Mouse (Mus musculus) embryonic facial prominence, embryonic 15.5 days (tissue): ENCODE measurements around the gene Cd86. TPM values are rescaled to one million over a fixed set of nuclear protein-coding genes. Genes with fewer than 3 reads are reported as not detected.

ENCODE experiments used
- ATAC-seq: fragments of 200-750 bp; cut with Nextera tagmentation; 2 replicates; pipeline ENCODE4 v1.8.0; 2017; ENCODE audit warnings: low read depth, moderate TSS enrichment; ENCODE audit not compliant: insufficient number of reproducible peaks, low FRiP score, low TSS enrichment
- H3K27ac ChIP-seq: fragments of 300-500 bp; sonication (generic); replicated peaks from 2 replicates; pipeline ENCODE4 v1.5.1; 2015; ENCODE audit warnings: mild to moderate bottlenecking, inconsistent platforms
- H3K27me3 ChIP-seq: fragments of 300-500 bp; sonication (generic); 2 replicates; pipeline ENCODE4 v1.6.1; 2015; ENCODE audit warnings: inconsistent platforms
- H3K36me3 ChIP-seq: fragments of 300-500 bp; sonication (generic); 2 replicates; pipeline ENCODE4 v1.6.1; 2015; ENCODE audit warnings: mild to moderate bottlenecking, inconsistent platforms
- H3K4me1 ChIP-seq: fragments of 300-500 bp; sonication (generic); 2 replicates; pipeline ENCODE4 v1.6.1; 2015; ENCODE audit warnings: inconsistent platforms
- H3K4me2 ChIP-seq: fragments of 300-500 bp; sonication (generic); replicated peaks from 2 replicates; pipeline ENCODE4 v1.6.1; 2015; ENCODE audit warnings: mild to moderate bottlenecking, inconsistent platforms
- H3K4me3 ChIP-seq: fragments of 300-500 bp; sonication (generic); replicated peaks from 2 replicates; pipeline ENCODE4 v1.5.1; 2015; ENCODE audit warnings: mild to moderate bottlenecking, inconsistent platforms
- H3K9ac ChIP-seq: fragments of 300-500 bp; sonication (generic); 2 replicates; pipeline ENCODE4 v1.6.1; 2015; ENCODE audit warnings: inconsistent platforms
- H3K9me3 ChIP-seq: fragments of 300-500 bp; sonication (generic); replicated peaks from 2 replicates; pipeline ENCODE4 v1.6.1; 2016; ENCODE audit warnings: inconsistent platforms
- WGBS: fragments of 180-500 bp; shearing (Covaris S2); methylation state at CpG from one replicate; pipeline ENCODE4 v1.1.7; 2015; 5-methylcytosine and 5-hydroxymethylcytosine counted together
- polyA plus RNA-seq: library from polyadenylated mRNA; unstranded; fragments of >200 nt; fragmentation: Nextera tagmentation; extraction: Ambion mirVana; gene quantifications from 2 replicates; pipeline ENCODE4 v1.2.1, GENCODE M21; 2015

Cd86 gene
- polyA plus RNA-seq, 1 experiment from 2014 or later, result 3.3 TPM

DNA sequence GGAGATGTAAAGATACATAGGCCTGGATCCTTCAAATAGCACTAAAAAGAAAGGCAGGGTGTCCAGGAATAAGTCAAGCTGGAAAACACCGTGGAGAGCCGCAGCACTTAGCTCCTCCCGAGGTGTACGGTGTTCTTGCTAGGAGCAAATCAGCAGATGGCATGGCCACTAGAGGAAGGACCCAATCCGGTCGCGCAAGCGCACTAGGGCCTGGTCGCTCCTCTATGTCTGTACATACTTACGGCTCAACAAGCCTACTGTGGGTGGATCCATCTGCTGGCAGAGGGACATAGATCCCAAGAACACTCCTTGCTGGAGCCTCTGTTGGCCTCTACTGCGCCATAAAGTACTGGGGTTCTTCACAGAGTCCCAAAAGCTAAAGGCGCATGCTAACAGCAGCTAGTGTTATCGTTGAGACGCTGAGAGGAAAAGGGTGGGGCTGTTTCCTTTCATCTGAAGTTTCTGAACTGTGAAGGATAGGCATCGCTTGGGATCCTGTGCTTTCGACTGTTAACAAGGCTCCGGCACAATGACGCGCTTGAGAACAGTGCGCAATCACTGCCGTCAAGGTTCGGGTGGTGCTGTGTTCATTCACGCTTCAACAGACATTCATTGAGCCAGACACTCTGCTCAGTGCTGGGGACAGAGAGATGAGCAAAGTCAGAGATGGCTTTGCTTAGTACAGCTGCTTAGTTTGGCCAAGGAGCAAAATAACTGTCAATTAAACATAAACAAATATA lies 30.7 kb downstream of the Cd86 start:
- Histone ChIP-seq H3K4me2 (no peak overlapping the region), H3K36me3 (no peaks in the 10 kb centered on the region), H3K4me1 (no peaks in the 10 kb centered on the region), H3K27ac (no peak overlapping the region), H3K9ac (no peak overlapping the region), H3K27me3 (no peaks in the 10 kb centered on the region), H3K9me3 (no peaks in the 10 kb centered on the region), H3K4me3 (no peak overlapping the region)
- no peak for ATAC-seq
- 93% methylated on average over 23 of the region's 23 CpGs for WGBS

DNA sequence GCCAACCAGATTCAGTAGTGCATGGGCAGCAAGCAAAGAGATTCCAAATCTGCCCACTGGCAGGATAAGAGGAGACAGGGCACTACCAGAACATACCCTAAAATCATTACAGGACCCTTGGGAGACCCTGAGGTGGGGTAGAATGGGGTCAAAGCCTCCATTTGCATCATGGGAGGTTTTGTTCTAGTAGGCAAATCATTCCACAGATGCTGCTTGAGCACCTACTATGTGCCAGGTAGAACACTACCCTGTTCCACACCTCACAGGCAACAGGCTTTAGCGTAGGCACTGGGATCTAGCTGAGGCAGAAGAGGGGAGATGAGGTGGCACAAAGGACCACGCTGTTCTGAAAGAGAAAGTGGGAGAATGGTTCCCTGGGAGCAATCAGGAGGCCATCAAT lies 31.5 kb downstream of the Cd86 start:
- H3K9ac ChIP-seq, result no peak overlapping the region
- 83% methylated on average over 2 of the region's 2 CpGs for WGBS
- H3K4me3 ChIP-seq, result no peak overlapping the region
- ATAC-seq, result no peak
- no peaks in the 10 kb centered on the region for H3K27me3 ChIP-seq
- H3K27ac ChIP-seq, result no peak overlapping the region
- H3K9me3 ChIP-seq, result no peaks in the 10 kb centered on the region
- H3K36me3 ChIP-seq, result no peaks in the 10 kb centered on the region
- H3K4me2 ChIP-seq, result no peak overlapping the region
- H3K4me1 ChIP-seq, result no peaks in the 10 kb centered on the region

GRCm38 (mm10) chr16:36632229-36632628 lies 33.7 kb downstream of the Cd86 start:
- Histone ChIP-seq H3K4me3 (no peak overlapping the region), H3K27ac (no peak overlapping the region), H3K27me3 (no peaks in the 10 kb centered on the region), H3K9me3 (no peaks in the 10 kb centered on the region), H3K9ac (no peak overlapping the region), H3K4me2 (no peak overlapping the region), H3K4me1 (no peaks in the 10 kb centered on the region), H3K36me3 (no peaks in the 10 kb centered on the region)
- no peak for ATAC-seq
- 81% methylated on average over 8 of the region's 8 CpGs for WGBS

GRCm38 (mm10) chr16:36631607-36632006 lies 34.3 kb downstream of the Cd86 start:
- no peak overlapping the region for H3K9ac ChIP-seq
- no peaks in the 10 kb centered on the region for H3K4me1 ChIP-seq
- H3K4me3 ChIP-seq, result no peak overlapping the region
- ATAC-seq, result no peak
- no peak overlapping the region for H3K4me2 ChIP-seq
- no peaks in the 10 kb centered on the region for H3K9me3 ChIP-seq
- no peaks in the 10 kb centered on the region for H3K27me3 ChIP-seq
- no peaks in the 10 kb centered on the region for H3K36me3 ChIP-seq
- WGBS, result 81% methylated on average over 5 of the region's 5 CpGs
- H3K27ac ChIP-seq, result no peak overlapping the region

DNA sequence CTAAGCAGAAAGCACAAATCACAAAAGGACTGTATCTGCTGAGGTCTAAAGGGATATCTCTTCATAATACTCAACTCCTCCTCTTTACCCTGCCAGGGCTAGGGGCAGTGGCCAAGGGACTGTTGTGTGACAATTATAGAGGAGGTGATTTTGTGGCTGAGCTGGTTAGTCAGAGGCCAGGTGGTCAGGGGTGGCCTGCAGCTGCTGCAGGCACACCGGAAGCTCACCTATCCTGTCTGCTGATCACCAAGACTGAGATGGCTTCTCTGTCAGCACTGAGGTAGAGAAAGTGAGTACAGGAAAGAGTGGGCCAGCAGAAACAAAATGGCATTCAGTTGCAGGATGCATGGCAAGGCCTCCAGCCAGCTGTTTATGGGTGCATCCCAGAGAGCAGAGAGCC lies 38.1 kb downstream of the Cd86 start:
- Histone ChIP-seq H3K36me3 (no peaks in the 10 kb centered on the region), H3K4me1 (no peaks in the 10 kb centered on the region), H3K27ac (no peak overlapping the region), H3K4me2 (no peak overlapping the region), H3K4me3 (no peak overlapping the region), H3K9ac (no peak overlapping the region), H3K27me3 (no peaks in the 10 kb centered on the region), H3K9me3 (no peaks in the 10 kb centered on the region)
- ATAC-seq, result no peak
- WGBS, result 72% methylated on average over 1 of the region's 1 CpGs

GRCm38 (mm10) chr16:36626567-36627197 lies 39.2 kb downstream of the Cd86 start:
- Histone ChIP-seq H3K27me3 (no peaks in the 10 kb centered on the region), H3K27ac (no peak overlapping the region), H3K4me3 (no peak overlapping the region), H3K9me3 (no peaks in the 10 kb centered on the region), H3K4me2 (no peak overlapping the region), H3K4me1 (no peaks in the 10 kb centered on the region), H3K9ac (no peak overlapping the region), H3K36me3 (no peaks in the 10 kb centered on the region)
- 79% methylated on average over 5 of the region's 5 CpGs for WGBS
- no peak for ATAC-seq

DNA sequence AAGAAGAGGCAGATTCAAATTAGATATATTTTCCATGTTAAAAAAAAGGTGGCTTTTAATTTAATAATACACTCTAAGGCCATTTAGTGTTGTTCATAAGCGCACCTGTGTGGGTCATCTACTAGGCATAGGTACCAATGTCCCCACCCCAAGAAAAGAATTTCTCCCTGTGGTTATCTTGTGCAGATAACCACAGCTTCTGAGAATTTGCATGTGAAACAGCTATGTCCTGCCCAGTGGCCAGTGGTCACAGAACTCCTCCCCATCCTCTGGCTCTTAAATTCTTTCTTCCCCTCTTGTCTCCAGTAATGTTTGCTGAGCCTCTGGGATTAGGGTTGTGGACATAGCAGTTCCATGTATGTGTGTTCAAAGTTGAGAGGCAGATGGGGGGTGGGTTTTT lies 40.0 kb downstream of the Cd86 start:
- no peak overlapping the region for H3K4me2 ChIP-seq
- ATAC-seq, result no peak

DNA sequence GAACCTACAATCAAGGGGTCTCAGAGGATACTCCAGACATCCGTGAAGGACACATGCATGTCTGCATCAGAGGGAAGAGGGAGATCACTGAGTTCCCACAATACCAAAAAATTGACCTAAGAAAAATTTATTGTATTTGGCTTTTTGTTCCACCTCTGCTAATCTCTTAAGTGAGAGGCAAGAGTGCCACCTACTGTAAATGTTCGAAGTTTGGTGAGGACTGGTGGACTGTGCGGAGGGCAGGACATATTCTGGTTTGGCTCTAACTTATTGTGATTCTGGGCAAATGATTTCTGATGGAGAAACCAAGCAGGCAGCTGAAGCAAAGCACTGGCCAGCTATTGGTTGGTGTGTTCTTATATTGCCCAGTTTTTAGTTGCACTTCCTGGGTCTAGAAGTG lies 43.6 kb downstream of the Cd86 start:
- Histone ChIP-seq H3K27ac (no peak overlapping the region), H3K4me3 (no peak overlapping the region), H3K4me1 (no peaks in the 10 kb centered on the region), H3K4me2 (no peak overlapping the region), H3K27me3 (no peaks in the 10 kb centered on the region), H3K9ac (no peak overlapping the region), H3K36me3 (no peaks in the 10 kb centered on the region), H3K9me3 (no peaks in the 10 kb centered on the region)
- 74% methylated on average over 3 of the region's 3 CpGs for WGBS
- ATAC-seq, result no peak

More for the DNA sequence above, 40.0 kb downstream of the Cd86 start:
- no peak overlapping the region for H3K4me3 ChIP-seq
- H3K36me3 ChIP-seq, result no peaks in the 10 kb centered on the region
- WGBS, result 93% methylated on average over 1 of the region's 1 CpGs
- no peak overlapping the region for H3K9ac ChIP-seq
- H3K9me3 ChIP-seq, result no peaks in the 10 kb centered on the region
- H3K4me1 ChIP-seq, result no peaks in the 10 kb centered on the region
- no peaks in the 10 kb centered on the region for H3K27me3 ChIP-seq
- no peak overlapping the region for H3K27ac ChIP-seq

DNA sequence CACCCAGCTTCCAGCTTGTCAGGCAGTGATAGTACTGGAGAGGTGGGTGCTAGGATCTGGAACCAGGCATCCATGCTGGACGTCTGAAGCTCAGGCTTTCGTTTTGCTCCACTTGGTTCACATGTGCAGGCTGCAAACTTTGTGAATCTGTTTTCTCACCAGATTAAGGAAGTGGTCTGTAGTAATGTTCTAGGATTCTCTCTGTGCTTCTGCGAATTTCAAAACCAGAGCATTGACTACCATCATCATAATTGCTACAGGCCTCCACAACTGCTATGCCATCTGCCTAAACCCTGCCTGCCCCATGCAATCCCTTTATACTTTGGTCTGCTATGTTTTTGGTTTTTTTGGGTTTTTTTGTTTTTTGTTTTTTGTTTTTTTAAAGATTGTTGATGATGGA lies 44.8 kb downstream of the Cd86 start:
- no peaks in the 10 kb centered on the region for H3K9me3 ChIP-seq
- no peak overlapping the region for H3K4me2 ChIP-seq
- H3K36me3 ChIP-seq, result no peaks in the 10 kb centered on the region
- H3K4me1 ChIP-seq, result no peaks in the 10 kb centered on the region
- no peak overlapping the region for H3K27ac ChIP-seq
- H3K4me3 ChIP-seq, result no peak overlapping the region
- H3K9ac ChIP-seq, result no peak overlapping the region
- 82% methylated on average over 3 of the region's 3 CpGs for WGBS
- no peaks in the 10 kb centered on the region for H3K27me3 ChIP-seq
- ATAC-seq, result no peak

DNA sequence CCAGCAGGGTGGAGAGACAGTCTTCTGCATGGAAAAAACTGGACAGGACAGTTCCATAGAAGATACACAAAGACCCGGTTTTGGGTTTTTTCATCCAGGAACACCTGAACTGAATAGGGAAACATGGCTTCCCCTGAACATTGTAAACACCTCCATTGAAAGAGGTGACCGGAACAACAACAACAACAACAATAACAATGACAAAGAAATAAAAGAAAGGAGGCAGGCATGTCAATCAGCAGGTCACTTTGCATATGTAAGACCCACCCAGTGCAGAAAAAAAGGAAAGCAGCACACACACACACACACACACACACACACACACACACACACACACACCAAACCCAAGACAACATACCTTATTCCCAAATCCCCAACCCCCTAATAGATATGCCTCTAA lies 52.2 kb downstream of the Cd86 start:
- no peak for ATAC-seq
- H3K27ac ChIP-seq, result no peak overlapping the region
- no peaks in the 10 kb centered on the region for H3K27me3 ChIP-seq
- no peak overlapping the region for H3K9ac ChIP-seq
- no peak overlapping the region for H3K4me2 ChIP-seq
- no peaks in the 10 kb centered on the region for H3K36me3 ChIP-seq
- H3K4me3 ChIP-seq, result no peak overlapping the region
- 83% methylated on average over 2 of the region's 2 CpGs for WGBS
- H3K9me3 ChIP-seq, result no peaks in the 10 kb centered on the region
- H3K4me1 ChIP-seq, result no peaks in the 10 kb centered on the region

GRCm38 (mm10) chr16:36602632-36603031 lies 63.2 kb downstream of the Cd86 start:
- no peak overlapping the region for H3K4me2 ChIP-seq
- WGBS, result 80% methylated on average over 3 of the region's 3 CpGs
- no peaks in the 10 kb centered on the region for H3K36me3 ChIP-seq
- no peak overlapping the region for H3K27ac ChIP-seq
- no peaks in the 10 kb centered on the region for H3K27me3 ChIP-seq
- no peaks in the 10 kb centered on the region for H3K4me1 ChIP-seq
- no peak overlapping the region for H3K9ac ChIP-seq
- no peaks in the 10 kb centered on the region for H3K9me3 ChIP-seq
- ATAC-seq, result no peak
- H3K4me3 ChIP-seq, result no peak overlapping the region

DNA sequence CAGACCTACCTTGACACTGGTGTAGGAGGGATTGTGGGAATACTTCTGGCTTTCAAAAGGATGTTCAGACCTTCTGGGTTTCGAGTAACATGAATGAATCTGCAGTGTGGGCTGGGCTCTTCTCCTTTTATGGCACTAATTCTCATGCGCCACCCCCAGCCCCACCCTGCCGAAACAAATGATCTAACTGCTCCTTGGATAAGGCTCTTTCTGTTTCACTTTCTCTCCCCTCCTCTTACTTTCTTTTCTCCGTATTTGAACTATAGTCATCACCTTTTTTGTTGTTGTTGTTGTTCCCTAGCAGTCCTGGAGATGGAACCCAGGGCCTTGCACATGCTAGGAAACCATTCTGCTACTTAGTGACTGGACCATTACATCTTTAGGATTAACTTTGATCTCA lies 67.6 kb downstream of the Cd86 start:
- Histone ChIP-seq H3K4me1 (no peaks in the 10 kb centered on the region), H3K9me3 (no peaks in the 10 kb centered on the region), H3K4me2 (no peak overlapping the region), H3K9ac (no peak overlapping the region), H3K27me3 (no peaks in the 10 kb centered on the region), H3K4me3 (no peak overlapping the region), H3K36me3 (no peaks in the 10 kb centered on the region), H3K27ac (no peak overlapping the region)
- no peak for ATAC-seq
- WGBS, result 76% methylated on average over 4 of the region's 4 CpGs
